Mouse (Mus musculus) natural killer cell, adult 2 months (primary cell): ENCODE results near the gene Ccn5.

Experiments used
- DNase-seq, 2 experiments: peaks; one replicate each; pipeline ENCODE4 v3.0.0; 2022; ENCODE audit warnings: low spot score in 2 of 2

Gene Ccn5

GRCm38 (mm10) chr2:163820607-163821006 is at the start of gene Ccn5:
Gene Ccn5 (plus strand): TSS chr2:163820861.
- no peak for DNase-seq

- no peak for DNase-seq
Measured at GRCm38 (mm10) chr2:163776661-163777060, 44.0 kb upstream of the Ccn5 start.

- DNase-seq, result no peak
Measured at GRCm38 (mm10) chr2:163777061-163777460, 43.6 kb upstream of the Ccn5 start.

- DNase-seq, result no peak
Measured at GRCm38 (mm10) chr2:163778896-163779295, 41.8 kb upstream of the Ccn5 start.

GRCm38 (mm10) chr2:163783368-163783767 is 37.3 kb upstream of the Ccn5 start:
- no peak for DNase-seq

- DNase-seq, result no peak
Measured at GRCm38 (mm10) chr2:163783901-163784300, 36.8 kb upstream of the Ccn5 start.

- no peak for DNase-seq
Measured at GRCm38 (mm10) chr2:163787086-163787485, 33.6 kb upstream of the Ccn5 start.

GRCm38 (mm10) chr2:163787709-163788108 is 33.0 kb upstream of the Ccn5 start:
- DNase-seq, result peak; percentile 45 to 49

- peak; percentile 60 to 64 for DNase-seq
Measured at GRCm38 (mm10) chr2:163788484-163788883, 32.2 kb upstream of the Ccn5 start.

- DNase-seq, result no peak
Measured at GRCm38 (mm10) chr2:163798411-163798810, 22.2 kb upstream of the Ccn5 start.

GRCm38 (mm10) chr2:163800832-163801231 is 19.8 kb upstream of the Ccn5 start:
- peak; percentile 82 to 90 for DNase-seq

- no peak for DNase-seq
Measured at GRCm38 (mm10) chr2:163801406-163801805, 19.3 kb upstream of the Ccn5 start.

GRCm38 (mm10) chr2:163803838-163804237 is 16.8 kb upstream of the Ccn5 start:
- DNase-seq, result peak; percentile 50 to 75

- no peak for DNase-seq
Measured at GRCm38 (mm10) chr2:163809166-163809565, 11.5 kb upstream of the Ccn5 start.

GRCm38 (mm10) chr2:163809704-163810103 is 11.0 kb upstream of the Ccn5 start:
- no peak for DNase-seq

GRCm38 (mm10) chr2:163813077-163813476 is 7.6 kb upstream of the Ccn5 start:
- no peak for DNase-seq

GRCm38 (mm10) chr2:163814739-163815465 is 5.8 kb upstream of the Ccn5 start:
- DNase-seq, result no peak

- peak; percentile 40 to 41 for DNase-seq
Measured at GRCm38 (mm10) chr2:163823248-163823647, 2.6 kb downstream of the Ccn5 start.

GRCm38 (mm10) chr2:163823771-163824170 is 3.1 kb downstream of the Ccn5 start:
- no peak for DNase-seq

- no peak for DNase-seq
Measured at GRCm38 (mm10) chr2:163825861-163826260, 5.2 kb downstream of the Ccn5 start.

GRCm38 (mm10) chr2:163826494-163826893 is 5.8 kb downstream of the Ccn5 start:
- DNase-seq, result no peak

GRCm38 (mm10) chr2:163831163-163831562 is 10.5 kb downstream of the Ccn5 start:
- DNase-seq, result no peak

GRCm38 (mm10) chr2:163838043-163838442 is 17.4 kb downstream of the Ccn5 start:
- DNase-seq, result peak; percentile 77 to 81

- DNase-seq, result no peak
Measured at GRCm38 (mm10) chr2:163839519-163839918, 18.9 kb downstream of the Ccn5 start.
